Mouse (Mus musculus) ovary, adult 18-20 months (tissue): Measurements from ENCODE around the gene Dgkz.

ENCODE experiments used
- DNase-seq: peaks from one replicate; pipeline ENCODE4 v3.0.0; 2022; ENCODE audit warnings: low spot score, mixed read lengths

Gene Dgkz

GRCm38 (mm10) chr2:91960459-91960858 lies 15.2 kb downstream of the Dgkz start:
- no peak for DNase-seq

GRCm38 (mm10) chr2:91959544-91960410 lies 15.9 kb downstream of the Dgkz start:
- DNase-seq = no peak

- no peak for DNase-seq
Observed at GRCm38 (mm10) chr2:91958701-91959457, 16.8 kb downstream of the Dgkz start.

- DNase-seq = no peak
Observed at GRCm38 (mm10) chr2:91958049-91958448, 17.6 kb downstream of the Dgkz start.

GRCm38 (mm10) chr2:91957096-91957495 lies 18.6 kb downstream of the Dgkz start:
- DNase-seq = no peak

- no peak for DNase-seq
Observed at GRCm38 (mm10) chr2:91955875-91956274, 19.8 kb downstream of the Dgkz start.

- no peak for DNase-seq
Observed at GRCm38 (mm10) chr2:91955121-91955591, 20.5 kb downstream of the Dgkz start.

GRCm38 (mm10) chr2:91953825-91954224 lies 21.8 kb downstream of the Dgkz start:
- DNase-seq = peak; percentile 52

GRCm38 (mm10) chr2:91950275-91951085 lies 25.2 kb downstream of the Dgkz start:
- peak; percentile 34 for DNase-seq

GRCm38 (mm10) chr2:91949411-91950274 lies 26.0 kb downstream of the Dgkz start:
- DNase-seq = no peak

GRCm38 (mm10) chr2:91948792-91949241 lies 26.8 kb downstream of the Dgkz start:
- DNase-seq = no peak

GRCm38 (mm10) chr2:91948151-91948509 lies 27.5 kb downstream of the Dgkz start:
- no peak for DNase-seq

- DNase-seq = no peak
Observed at GRCm38 (mm10) chr2:91947397-91948150, 28.1 kb downstream of the Dgkz start.

GRCm38 (mm10) chr2:91946836-91947235 lies 28.8 kb downstream of the Dgkz start:
- DNase-seq = no peak

GRCm38 (mm10) chr2:91945483-91945882 lies 30.2 kb downstream of the Dgkz start, which contains the start of gene Gm9821:
Gm9821 (plus strand) TSS chr2:91945703.
- DNase-seq = no peak

- DNase-seq = peak; percentile 48
Observed at GRCm38 (mm10) chr2:91944170-91944950, 31.3 kb downstream of the Dgkz start.

GRCm38 (mm10) chr2:91942356-91942755 lies 33.3 kb downstream of the Dgkz start:
- no peak for DNase-seq

GRCm38 (mm10) chr2:91939303-91939935 lies 36.2 kb downstream of the Dgkz start:
- no peak for DNase-seq

- no peak for DNase-seq
Observed at GRCm38 (mm10) chr2:91936154-91936553, 39.5 kb downstream of the Dgkz start.
